Mouse (Mus musculus) forebrain, postnatal 0 days (tissue): ENCODE data around the gene Ntn1. TPM values are rescaled to one million over a fixed set of nuclear protein-coding genes. Genes with fewer than 3 reads are reported as not detected.

ENCODE experiments used
- ATAC-seq: fragments of 200-750 bp; cut with Nextera tagmentation; 2 replicates; pipeline ENCODE4 v1.8.0; 2017; ENCODE audit warnings: mild to moderate bottlenecking, moderate library complexity
- DNase-seq: peaks from one replicate; pipeline ENCODE4 v3.0.0-alpha.2; 2015
- H3K27ac ChIP-seq: fragments of 300-500 bp; sonication (generic); 2 replicates; pipeline ENCODE4 v1.5.1; 2014; ENCODE audit warnings: low read depth, mild to moderate bottlenecking, antibody characterized with exemption, low read length, moderate library complexity, mixed read lengths
- H3K27me3 ChIP-seq: fragments of 300-500 bp; sonication (generic); 2 replicates; pipeline ENCODE4 v1.6.1; 2014; ENCODE audit warnings: mild to moderate bottlenecking, low read length, mixed read lengths; ENCODE audit not compliant: insufficient read depth
- H3K36me3 ChIP-seq: fragments of 300-500 bp; sonication (generic); 2 replicates; pipeline ENCODE4 v1.6.1; 2014; ENCODE audit warnings: mild to moderate bottlenecking, moderate library complexity; ENCODE audit not compliant: insufficient read depth
- H3K4me1 ChIP-seq: fragments of 300-500 bp; sonication (generic); 2 replicates; pipeline ENCODE4 v1.6.1; 2014; ENCODE audit warnings: antibody characterized with exemption; ENCODE audit not compliant: insufficient read depth
- H3K4me2 ChIP-seq: fragments of 300-500 bp; sonication (generic); 2 replicates; pipeline ENCODE4 v1.6.1; 2014; ENCODE audit warnings: low read depth, mild to moderate bottlenecking, moderate library complexity
- H3K4me3 ChIP-seq: fragments of 300-500 bp; sonication (generic); 2 replicates; pipeline ENCODE4 v1.5.1; 2014; ENCODE audit warnings: low read depth, low read length, mixed read lengths
- H3K9ac ChIP-seq: fragments of 300-500 bp; sonication (generic); 2 replicates; pipeline ENCODE4 v1.6.1; 2014; ENCODE audit warnings: mild to moderate bottlenecking
- H3K9me3 ChIP-seq: fragments of 300-500 bp; sonication (generic); 2 replicates; pipeline ENCODE4 v1.6.1; 2016; ENCODE audit warnings: low read length
- CTCF ChIP-seq: sonication (generic); IDR thresholded peaks from 2 replicates; pipeline ENCODE4 v1.5.1; 2016; ENCODE audit warnings: antibody characterized with exemption, control low read depth, low read depth
- WGBS: fragments of 180-500 bp; shearing (Covaris S2); extraction: QIAGEN DNeasy Blood & Tissue Kit; methylation state at CpG from one replicate; pipeline ENCODE4 v1.1.7; 2014; 5-methylcytosine and 5-hydroxymethylcytosine counted together
- polyA plus RNA-seq: library from polyadenylated mRNA; unstranded; fragments of >200 nt; fragmentation: Nextera tagmentation; extraction: Ambion mirVana; gene quantifications from 2 replicates; pipeline ENCODE4 v1.2.1, GENCODE M21; 2015
- total RNA-seq: library from RNA; depleted of rRNA; stranded (reverse); fragments of >200 nt; gene quantifications from 2 replicates; pipeline ENCODE4 v1.2.3, GENCODE M21; 2014

The Ntn1 gene
- total and polyA plus RNA-seq, 2 experiments from 2014 or later, result 6.0 to 35.5 TPM

DNA sequence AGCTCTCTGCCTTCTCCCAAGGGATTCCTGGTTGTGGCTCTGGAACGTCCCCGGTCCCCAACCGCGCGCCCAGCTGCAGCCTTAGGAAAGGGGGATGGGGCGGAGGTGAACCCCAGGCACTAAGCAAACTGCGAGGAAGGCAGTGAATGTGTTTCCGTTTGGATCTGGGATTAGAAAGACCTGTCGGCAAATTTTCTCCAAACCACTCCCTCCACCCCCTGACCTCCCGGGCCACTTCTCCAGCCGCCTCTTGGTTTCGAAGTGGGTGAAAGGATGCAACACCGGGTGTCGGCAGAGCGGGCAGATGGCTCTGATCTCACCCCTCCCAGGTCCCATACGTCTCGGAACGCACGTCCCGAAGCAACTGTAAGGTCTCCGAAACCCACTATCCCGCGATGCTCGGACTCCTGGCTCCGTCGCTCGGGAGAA, 16.0 kb downstream of the Ntn1 start:
- H3K4me1 ChIP-seq, result peaks cover 7% of the 10 kb centered on the region; the same call in 1 of the 2 replicates
- no peak overlapping the region for H3K27ac ChIP-seq
- TF ChIP-seq CTCF, result no peak
- H3K4me3 ChIP-seq, result peak overlapping the region; percentile 50
- 2% methylated on average over 27 of the region's 27 CpGs for WGBS
- no peak for ATAC-seq
- peaks cover 34% of the 10 kb centered on the region for H3K27me3 ChIP-seq
- H3K36me3 ChIP-seq, result no peaks in the 10 kb centered on the region
- H3K4me2 ChIP-seq, result peak overlapping the region; percentile 92
- peak overlapping the region; percentile 35; the same call in 1 of the 2 replicates for H3K9ac ChIP-seq
- peak; percentile 41 for DNase-seq
- no peaks in the 10 kb centered on the region for H3K9me3 ChIP-seq

DNA sequence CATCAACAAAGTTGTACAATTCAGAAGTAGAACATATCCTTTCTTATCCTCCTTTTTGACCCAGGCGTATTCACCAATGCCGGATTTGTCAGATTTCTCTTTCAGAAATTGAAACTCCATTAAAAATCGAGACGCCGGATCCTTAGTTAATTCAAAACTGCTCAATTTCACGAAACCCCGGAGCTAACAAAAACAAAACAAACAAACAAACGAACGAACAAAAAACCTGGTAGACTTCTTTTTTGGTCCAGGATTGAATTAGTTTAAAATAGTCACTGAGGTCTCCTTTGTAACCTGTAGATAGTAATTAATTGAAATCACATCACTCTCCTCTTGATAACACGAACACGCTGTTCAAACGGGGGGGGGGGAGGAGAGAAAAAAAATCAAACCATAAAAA, 16.5 kb downstream of the Ntn1 start:
- TF ChIP-seq CTCF, result no peak
- H3K27me3 ChIP-seq, result peaks cover 30% of the 10 kb centered on the region
- H3K4me1 ChIP-seq, result peaks cover 7% of the 10 kb centered on the region; the same call in 1 of the 2 replicates
- H3K9ac ChIP-seq, result no peak overlapping the region
- peak overlapping the region; percentile 50 for H3K4me3 ChIP-seq
- WGBS, result 9% methylated on average over 12 of the region's 12 CpGs
- H3K27ac ChIP-seq, result no peak overlapping the region
- no peaks in the 10 kb centered on the region for H3K36me3 ChIP-seq
- ATAC-seq (no peak), DNase-seq (peak; percentile 45)
- peak overlapping the region; percentile 92; the same call in 1 of the 2 replicates for H3K4me2 ChIP-seq
- no peaks in the 10 kb centered on the region for H3K9me3 ChIP-seq

DNA sequence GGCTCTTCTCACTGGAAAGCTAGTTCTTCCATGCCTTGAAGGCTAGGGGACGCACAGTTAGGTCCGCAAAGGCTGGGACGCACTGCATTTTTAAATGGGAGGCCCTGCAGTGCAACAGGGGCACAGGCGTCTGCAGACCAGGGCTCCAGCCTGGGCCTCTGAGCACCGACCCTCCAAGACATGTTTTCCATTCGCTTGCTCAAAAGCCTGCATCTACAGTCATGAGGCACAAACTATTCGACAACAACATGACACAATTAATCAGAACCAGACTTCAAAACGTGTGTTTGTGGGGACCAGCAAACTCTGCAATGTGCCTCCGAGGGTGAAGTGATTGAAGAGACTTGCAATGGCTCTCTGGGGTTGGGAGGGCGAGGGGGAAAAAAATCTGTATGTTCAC, 17.1 kb downstream of the Ntn1 start:
- 15% methylated on average over 10 of the region's 10 CpGs for WGBS
- H3K9me3 ChIP-seq, result no peaks in the 10 kb centered on the region
- TF ChIP-seq CTCF, result no peak
- no peaks in the 10 kb centered on the region for H3K36me3 ChIP-seq
- peaks cover 7% of the 10 kb centered on the region; the same call in 1 of the 2 replicates for H3K4me1 ChIP-seq
- peak overlapping the region; percentile 37 for H3K4me2 ChIP-seq
- no peak overlapping the region for H3K9ac ChIP-seq
- peak; percentile 17 for DNase-seq
- peaks cover 24% of the 10 kb centered on the region for H3K27me3 ChIP-seq
- H3K4me3 ChIP-seq, result peak overlapping the region; percentile 17
- no peak for ATAC-seq
- H3K27ac ChIP-seq, result no peak overlapping the region

DNA sequence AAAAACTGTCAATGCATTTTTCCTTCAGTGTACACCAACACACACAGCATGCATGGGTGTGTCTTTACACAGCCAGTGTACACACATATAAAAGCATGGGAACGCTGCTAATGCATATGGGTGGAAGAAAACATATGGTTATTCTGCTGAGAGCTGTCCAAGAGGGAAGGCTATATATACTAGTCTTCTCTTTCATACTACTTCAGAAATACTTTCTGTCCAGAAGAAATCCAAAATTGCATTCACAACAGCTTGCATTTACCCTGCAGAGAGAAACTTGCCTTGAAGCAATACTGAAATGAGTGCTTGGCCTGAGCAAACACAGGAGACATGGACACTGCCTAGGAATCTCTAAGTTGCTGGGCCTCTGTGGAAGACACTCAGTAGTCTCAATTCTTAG, 18.8 kb downstream of the Ntn1 start:
- Histone ChIP-seq H3K27ac (no peak overlapping the region), H3K27me3 (peaks cover 19% of the 10 kb centered on the region), H3K36me3 (no peaks in the 10 kb centered on the region), H3K4me1 (peaks cover 7% of the 10 kb centered on the region; the same call in 1 of the 2 replicates), H3K4me2 (no peak overlapping the region), H3K9me3 (no peaks in the 10 kb centered on the region), H3K9ac (no peak overlapping the region), H3K4me3 (no peak overlapping the region)
- TF ChIP-seq CTCF, result no peak
- DNase-seq (peak; percentile 13), ATAC-seq (no peak)
- 61% methylated on average over 1 of the region's 1 CpGs for WGBS

DNA sequence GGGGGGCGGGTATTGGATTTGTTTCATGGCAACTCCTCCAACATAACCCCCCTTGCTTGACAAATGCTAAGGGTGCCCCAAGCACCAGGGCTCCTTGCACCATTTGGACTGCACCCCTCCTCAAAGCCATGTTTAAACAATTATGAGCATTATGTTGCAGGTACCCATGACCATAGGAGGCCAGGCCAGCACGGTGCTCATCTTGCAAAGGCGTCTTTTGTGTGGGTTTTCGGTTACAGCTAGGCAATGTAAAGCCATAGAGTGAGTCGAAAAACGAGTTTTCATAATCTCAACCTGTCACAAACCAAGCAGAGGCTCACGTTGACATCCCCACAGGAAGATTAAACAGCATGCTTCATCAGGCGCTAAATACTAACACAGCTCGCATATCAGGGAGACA, 19.3 kb downstream of the Ntn1 start:
- Histone ChIP-seq H3K4me3 (no peak overlapping the region), H3K4me2 (no peak overlapping the region), H3K27ac (no peak overlapping the region), H3K4me1 (peaks cover 7% of the 10 kb centered on the region; the same call in 1 of the 2 replicates), H3K27me3 (peaks cover 18% of the 10 kb centered on the region), H3K9me3 (no peaks in the 10 kb centered on the region), H3K9ac (no peak overlapping the region), H3K36me3 (no peaks in the 10 kb centered on the region)
- TF ChIP-seq CTCF, result no peak
- DNase-seq, result no peak
- WGBS, result 67% methylated on average over 9 of the region's 9 CpGs
- ATAC-seq, result no peak

DNA sequence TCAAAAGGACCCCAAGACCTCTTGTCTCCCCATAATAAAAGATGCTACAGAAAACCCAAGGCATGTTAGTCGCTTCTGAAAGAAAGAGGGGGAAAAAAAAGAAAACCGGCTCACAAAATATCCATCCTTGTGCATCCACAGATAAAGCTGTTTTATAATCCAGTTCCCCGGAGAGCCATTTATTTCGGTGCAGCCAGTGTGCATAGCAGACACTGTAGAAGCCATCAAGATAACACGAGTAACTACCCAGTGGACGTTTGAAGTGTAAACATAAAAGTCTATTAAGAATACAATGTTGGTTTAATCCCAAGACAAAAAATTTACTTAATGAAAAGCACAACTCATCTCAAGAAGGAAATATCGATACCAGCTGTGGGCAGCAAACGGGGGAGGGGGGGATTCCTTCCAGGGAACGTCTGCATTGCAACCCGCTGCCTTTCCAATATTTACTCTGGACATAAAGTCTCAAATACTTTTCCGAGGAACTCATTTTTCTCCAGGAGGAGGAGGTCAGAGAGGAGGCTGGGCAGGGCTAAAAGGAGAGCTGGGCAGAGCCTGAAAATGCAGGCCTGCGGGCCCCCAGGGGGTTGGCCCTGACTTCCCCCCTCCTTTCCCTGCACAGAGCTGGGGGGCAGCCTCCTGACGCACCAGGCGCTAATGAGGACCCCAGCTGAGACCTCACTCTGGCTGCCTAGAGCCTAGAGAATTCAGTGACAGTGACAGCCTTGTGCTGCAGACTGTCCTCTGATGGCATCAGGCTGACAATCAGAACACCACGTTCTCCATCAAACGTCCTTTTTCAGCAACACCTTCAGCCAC, 21.5 kb downstream of the Ntn1 start:
- Histone ChIP-seq H3K4me2 (no peak overlapping the region), H3K27me3 (peaks cover 5% of the 10 kb centered on the region), H3K9ac (no peak overlapping the region), H3K9me3 (no peaks in the 10 kb centered on the region), H3K4me3 (no peak overlapping the region), H3K36me3 (no peaks in the 10 kb centered on the region), H3K4me1 (no peaks in the 10 kb centered on the region), H3K27ac (no peak overlapping the region)
- TF ChIP-seq CTCF, result no peak
- 15% methylated on average over 16 of the region's 16 CpGs for WGBS
- DNase-seq (no peak), ATAC-seq (no peak)

DNA sequence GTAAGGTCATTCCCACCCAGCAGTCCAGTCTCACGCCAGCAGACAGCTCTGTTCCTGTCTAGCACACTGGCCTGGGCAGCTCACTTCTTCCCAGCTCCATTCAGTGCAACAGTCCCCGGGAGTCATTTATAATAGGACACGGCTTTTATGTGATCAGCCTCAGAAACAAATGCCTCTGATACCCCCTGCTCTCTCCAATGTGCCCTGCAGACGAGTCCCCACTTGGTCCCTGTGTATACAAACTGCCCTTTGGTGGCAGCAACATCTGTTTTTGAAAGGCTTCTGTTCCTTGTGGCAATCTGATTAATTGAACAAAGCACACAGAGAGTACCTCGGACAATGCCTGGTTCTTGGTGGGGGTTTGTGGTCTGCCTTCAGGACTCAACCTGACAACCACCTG, 22.2 kb downstream of the Ntn1 start:
- Histone ChIP-seq H3K9me3 (no peaks in the 10 kb centered on the region), H3K27me3 (peaks cover 5% of the 10 kb centered on the region), H3K36me3 (no peaks in the 10 kb centered on the region), H3K9ac (no peak overlapping the region), H3K4me1 (no peaks in the 10 kb centered on the region), H3K27ac (no peak overlapping the region), H3K4me2 (no peak overlapping the region), H3K4me3 (no peak overlapping the region)
- no peak for DNase-seq
- TF ChIP-seq CTCF, result no peak
- no peak for ATAC-seq
- 28% methylated on average over 5 of the region's 5 CpGs for WGBS
